Mouse (Mus musculus): ENCODE data around the gene Golph3l. TPM values are rescaled to one million over a fixed set of nuclear protein-coding genes. Genes with fewer than 3 reads are reported as not detected.

Gene Golph3l
- polyA plus RNA-seq, 1 experiment from 2014 or later, result 40.7 TPM

- Histone ChIP-seq H3K36me3 (ENCODE audit: control insufficient read depth, insufficient read depth, low read length) (peaks cover 18% of the 10 kb centered on the region), H3K4me1 (ENCODE audit: control insufficient read depth, insufficient read depth, low read length) (peaks cover 19% of the 10 kb centered on the region), H3K9ac (ENCODE audit: low read length) (no peak overlapping the region), H3K4me2 (ENCODE audit: low read length) (no peak overlapping the region), H3K27me3 (replicated peaks; ENCODE audit: control insufficient read depth, insufficient read depth, low read length) (no peaks in the 10 kb centered on the region), H3K4me3 (ENCODE audit: low read depth, low read length) (no peak overlapping the region), H3K9me3 (replicated peaks; ENCODE audit: control insufficient read depth, low read length) (no peaks in the 10 kb centered on the region), H3K27ac (ENCODE audit: low read depth, low read length) (no peak overlapping the region)
- no peak for ATAC-seq
- 93% methylated on average over 3 of the region's 3 CpGs for WGBS
- no peak for DNase-seq (ENCODE audit: low spot score)
Observed at GRCm38 (mm10) chr3:95657108-95657507, 68.4 kb downstream of the Golph3l start.

- peak overlapping the region; percentile 99 for H3K4me3 ChIP-seq (ENCODE audit: low read depth, low read length)
- H3K27me3 ChIP-seq (replicated peaks; ENCODE audit: control insufficient read depth, insufficient read depth, low read length), result no peaks in the 10 kb centered on the region
- peaks cover 24% of the 10 kb centered on the region for H3K36me3 ChIP-seq (ENCODE audit: control insufficient read depth, insufficient read depth, low read length)
- peak overlapping the region; percentile 99; the same call in 1 of the 2 replicates for H3K9ac ChIP-seq (ENCODE audit: low read length)
- DNase-seq (ENCODE audit: low spot score) (no peak), ATAC-seq (no peak)
- no peaks in the 10 kb centered on the region for H3K9me3 ChIP-seq (replicated peaks; ENCODE audit: control insufficient read depth, low read length)
- H3K4me2 ChIP-seq (ENCODE audit: low read length), result peak overlapping the region; percentile 84
- H3K27ac ChIP-seq (ENCODE audit: low read depth, low read length), result no peak overlapping the region
- WGBS, result 94% methylated on average over 3 of the region's 3 CpGs
- H3K4me1 ChIP-seq (ENCODE audit: control insufficient read depth, insufficient read depth, low read length), result peaks cover 23% of the 10 kb centered on the region
Observed at GRCm38 (mm10) chr3:95657711-95658110, 69.0 kb downstream of the Golph3l start.

GRCm38 (mm10) chr3:95658236-95658867 lies 69.6 kb downstream of the Golph3l start, which contains the start of gene Mcl1:
Gene Mcl1, plus strand, starts transcription at chr3:95658788.
- peaks cover 30% of the 10 kb centered on the region for H3K36me3 ChIP-seq (ENCODE audit: control insufficient read depth, insufficient read depth, low read length)
- H3K9me3 ChIP-seq (replicated peaks; ENCODE audit: control insufficient read depth, low read length), result no peaks in the 10 kb centered on the region
- peak within 1 kb of the TSS; percentile 99 for H3K9ac ChIP-seq (ENCODE audit: low read length)
- H3K27me3 ChIP-seq (replicated peaks; ENCODE audit: control insufficient read depth, insufficient read depth, low read length), result no peaks in the 10 kb centered on the region
- H3K4me1 ChIP-seq (ENCODE audit: control insufficient read depth, insufficient read depth, low read length), result peaks cover 25% of the 10 kb centered on the region
- peak within 1 kb of the TSS; percentile 84 for H3K4me2 ChIP-seq (ENCODE audit: low read length)
- peak within 1 kb of the TSS; percentile 97 for H3K27ac ChIP-seq (ENCODE audit: low read depth, low read length)
- under 1% methylated on average over 40 of the region's 43 CpGs for WGBS
- peak; percentile 98 for ATAC-seq
- H3K4me3 ChIP-seq (ENCODE audit: low read depth, low read length), result peak within 1 kb of the TSS; percentile 99
- peak; percentile 97 for DNase-seq (ENCODE audit: low spot score)

- Histone ChIP-seq H3K9me3 (replicated peaks; ENCODE audit: control insufficient read depth, low read length) (no peaks in the 10 kb centered on the region), H3K4me3 (ENCODE audit: low read depth, low read length) (peak overlapping the region; percentile 99), H3K36me3 (ENCODE audit: control insufficient read depth, insufficient read depth, low read length) (peaks cover 37% of the 10 kb centered on the region), H3K4me1 (ENCODE audit: control insufficient read depth, insufficient read depth, low read length) (peaks cover 25% of the 10 kb centered on the region), H3K9ac (ENCODE audit: low read length) (peak overlapping the region; percentile 99), H3K27me3 (replicated peaks; ENCODE audit: control insufficient read depth, insufficient read depth, low read length) (no peaks in the 10 kb centered on the region), H3K4me2 (ENCODE audit: low read length) (peak overlapping the region; percentile 84), H3K27ac (ENCODE audit: low read depth, low read length) (peak overlapping the region; percentile 97)
- under 1% methylated on average over 90 of the region's 113 CpGs for WGBS
- peak; percentile 79 for DNase-seq (ENCODE audit: low spot score)
- peak; percentile 71 for ATAC-seq
Observed at GRCm38 (mm10) chr3:95658868-95659712, 70.4 kb downstream of the Golph3l start.

- WGBS, result 2% methylated on average over 8 of the region's 8 CpGs
- DNase-seq (ENCODE audit: low spot score) (no peak), ATAC-seq (no peak)
- no peaks in the 10 kb centered on the region for H3K27me3 ChIP-seq (replicated peaks; ENCODE audit: control insufficient read depth, insufficient read depth, low read length)
- peak overlapping the region; percentile 99 for H3K4me3 ChIP-seq (ENCODE audit: low read depth, low read length)
- peak overlapping the region; percentile 97 for H3K27ac ChIP-seq (ENCODE audit: low read depth, low read length)
- peaks cover 44% of the 10 kb centered on the region for H3K36me3 ChIP-seq (ENCODE audit: control insufficient read depth, insufficient read depth, low read length)
- H3K9me3 ChIP-seq (replicated peaks; ENCODE audit: control insufficient read depth, low read length), result no peaks in the 10 kb centered on the region
- peak overlapping the region; percentile 84 for H3K4me2 ChIP-seq (ENCODE audit: low read length)
- H3K4me1 ChIP-seq (ENCODE audit: control insufficient read depth, insufficient read depth, low read length), result peaks cover 25% of the 10 kb centered on the region
- H3K9ac ChIP-seq (ENCODE audit: low read length), result peak overlapping the region; percentile 99
Observed at GRCm38 (mm10) chr3:95659948-95660347, 71.2 kb downstream of the Golph3l start.

GRCm38 (mm10) chr3:95660788-95661478 lies 72.2 kb downstream of the Golph3l start:
- no peak overlapping the region for H3K27ac ChIP-seq (ENCODE audit: low read depth, low read length)
- 43% methylated on average over 2 of the region's 2 CpGs for WGBS
- no peak for ATAC-seq
- H3K4me1 ChIP-seq (ENCODE audit: control insufficient read depth, insufficient read depth, low read length), result peaks cover 25% of the 10 kb centered on the region
- H3K9me3 ChIP-seq (replicated peaks; ENCODE audit: control insufficient read depth, low read length), result no peaks in the 10 kb centered on the region
- peaks cover 51% of the 10 kb centered on the region for H3K36me3 ChIP-seq (ENCODE audit: control insufficient read depth, insufficient read depth, low read length)
- no peaks in the 10 kb centered on the region for H3K27me3 ChIP-seq (replicated peaks; ENCODE audit: control insufficient read depth, insufficient read depth, low read length)
- peak overlapping the region; percentile 84 for H3K4me2 ChIP-seq (ENCODE audit: low read length)
- no peak for DNase-seq (ENCODE audit: low spot score)
- peak overlapping the region; percentile 99 for H3K9ac ChIP-seq (ENCODE audit: low read length)
- peak overlapping the region; percentile 99 for H3K4me3 ChIP-seq (ENCODE audit: low read depth, low read length)

GRCm38 (mm10) chr3:95661945-95662715 lies 73.4 kb downstream of the Golph3l start:
- Histone ChIP-seq H3K27me3 (replicated peaks; ENCODE audit: control insufficient read depth, insufficient read depth, low read length) (no peaks in the 10 kb centered on the region), H3K4me3 (ENCODE audit: low read depth, low read length) (no peak overlapping the region)
- WGBS, result 77% methylated on average over 7 of the region's 7 CpGs

GRCm38 (mm10) chr3:95662724-95663449 lies 74.2 kb downstream of the Golph3l start:
- Histone ChIP-seq H3K27me3 (replicated peaks; ENCODE audit: control insufficient read depth, insufficient read depth, low read length) (no peaks in the 10 kb centered on the region), H3K4me3 (ENCODE audit: low read depth, low read length) (no peak overlapping the region), H3K36me3 (ENCODE audit: control insufficient read depth, insufficient read depth, low read length) (peaks cover 58% of the 10 kb centered on the region), H3K9me3 (replicated peaks; ENCODE audit: control insufficient read depth, low read length) (no peaks in the 10 kb centered on the region), H3K4me2 (ENCODE audit: low read length) (no peak overlapping the region), H3K27ac (ENCODE audit: low read depth, low read length) (no peak overlapping the region), H3K4me1 (ENCODE audit: control insufficient read depth, insufficient read depth, low read length) (peaks cover 29% of the 10 kb centered on the region), H3K9ac (ENCODE audit: low read length) (no peak overlapping the region)
- DNase-seq (ENCODE audit: low spot score) (no peak), ATAC-seq (no peak)
- WGBS, result 88% methylated on average over 7 of the region's 7 CpGs

More at GRCm38 (mm10) chr3:95661945-95662715, 73.4 kb downstream of the Golph3l start:
- no peaks in the 10 kb centered on the region for H3K9me3 ChIP-seq (replicated peaks; ENCODE audit: control insufficient read depth, low read length)
- no peak overlapping the region for H3K27ac ChIP-seq (ENCODE audit: low read depth, low read length)
- peaks cover 58% of the 10 kb centered on the region for H3K36me3 ChIP-seq (ENCODE audit: control insufficient read depth, insufficient read depth, low read length)
- H3K4me2 ChIP-seq (ENCODE audit: low read length), result peak overlapping the region; percentile 84; the same call in 1 of the 2 replicates
- H3K9ac ChIP-seq (ENCODE audit: low read length), result no peak overlapping the region
- peaks cover 25% of the 10 kb centered on the region for H3K4me1 ChIP-seq (ENCODE audit: control insufficient read depth, insufficient read depth, low read length)
- ATAC-seq (no peak), DNase-seq (ENCODE audit: low spot score) (no peak)

Data from forebrain, embryonic 14.5 days (tissue).